14 mouse cellular contexts compared by ENCODE assay signal in genomic region chr14:31570131-31570951, GRCm38 (mm10). TPM values are rescaled to one million over a fixed set of nuclear protein-coding genes. Genes with fewer than 3 reads are reported as not detected.
DNase-seq lines count a peak whose midpoint lies in the region; ATAC-seq and TF ChIP-seq lines count a peak whose summit lies in the region.
"Had no signal": no experiment of that assay in that cellular context is flagged by ENCODE, and none has a peak within 500 bp of the region (broad histone marks: within the 10 kb centered on the region; RNA-seq: fewer than 3 reads in every experiment).

No protein-coding gene starts in this region.

- H3K36me3 ChIP-seq in G1E (replicated peaks), result no peaks in the 10 kb centered on the region
- no peaks in the 10 kb centered on the region for H3K36me3 ChIP-seq in liver, embryonic 15.5 days (replicated peaks)
- no peaks in the 10 kb centered on the region for H3K36me3 ChIP-seq in forebrain, postnatal 0 days (ENCODE audit: insufficient read depth)
- H3K36me3 ChIP-seq in midbrain, embryonic 10.5 days, result no peaks in the 10 kb centered on the region
- H3K36me3 ChIP-seq: forebrain, embryonic 12.5 days had no signal

- no peak overlapping the region for H3K9ac ChIP-seq in liver, embryonic 15.5 days
- no peak overlapping the region for H3K9ac ChIP-seq in forebrain, postnatal 0 days
- H3K9ac ChIP-seq: forebrain, embryonic 12.5 days had no signal

- WGBS in liver, embryonic 15.5 days (ENCODE audit: insufficient replicate concordance), result 12% methylated on average over 6 of the region's 6 CpGs
- WGBS in forebrain, postnatal 0 days, result 88% methylated on average over 6 of the region's 6 CpGs
- 86% methylated on average over 6 of the region's 6 CpGs for WGBS in midbrain, embryonic 10.5 days

- TF ChIP-seq CTCF in G1E (IDR thresholded peaks at IDR 0.05; ENCODE audit: low read depth, low read length), result no peak
- TF ChIP-seq CTCF in forebrain, postnatal 0 days (IDR thresholded peaks at IDR 0.05; ENCODE audit: low read depth), result no peak

- no peak overlapping the region for H3K4me3 ChIP-seq in G1E (ENCODE audit: low read depth, low read length)
- no peak overlapping the region for H3K4me3 ChIP-seq in liver, embryonic 15.5 days (replicated peaks)
- H3K4me3 ChIP-seq in forebrain, postnatal 0 days (ENCODE audit: low read depth, low read length), result no peak overlapping the region
- no peak overlapping the region for H3K4me3 ChIP-seq in midbrain, embryonic 10.5 days
- H3K4me3 ChIP-seq: forebrain, embryonic 12.5 days had no signal

- H3K27ac ChIP-seq in liver, embryonic 15.5 days (replicated peaks), result no peak overlapping the region
- H3K27ac ChIP-seq in forebrain, postnatal 0 days (ENCODE audit: low read depth, low read length), result no peak overlapping the region
- no peak overlapping the region for H3K27ac ChIP-seq in midbrain, embryonic 10.5 days (replicated peaks)
- H3K27ac ChIP-seq: forebrain, embryonic 12.5 days had no signal

- intact Hi-C loops in gastrocnemius, postnatal 36 days (cut with DNase I), result no loop called here

- H3K4me2 ChIP-seq in liver, embryonic 15.5 days, result 0 out of 2 replicates have a peak overlapping the region, but pooled peaks have one; percentile 15
- no peak overlapping the region for H3K4me2 ChIP-seq in forebrain, postnatal 0 days (ENCODE audit: low read depth)
- H3K4me2 ChIP-seq: forebrain, embryonic 12.5 days; midbrain, embryonic 11.5 days had no signal

- peak; percentile 18 for DNase-seq in G1E (ENCODE audit: low spot score)
- peak; percentile 51 for DNase-seq in c-Kit-positive CD71-positive TER-119-positive erythroid progenitor cells, embryonic 14.5 days (ENCODE audit: low spot score)
- peak; percentile 64 to 79 for DNase-seq in thymus, postnatal 10 days (ENCODE audit: low spot score in 2 of 2)
- no peak for DNase-seq in gastrocnemius, postnatal 10 days
- DNase-seq in forebrain, postnatal 0 days, result no peak
- no peak for DNase-seq in midbrain, embryonic 10.5 days (ENCODE audit: low spot score)
- DNase-seq in gastrocnemius, postnatal 36 days, result no peak
- DNase-seq: adrenal gland, postnatal 36 days; gastrocnemius, postnatal 25 days; kidney, postnatal 14 days had no signal

- no peaks in the 10 kb centered on the region for H3K9me3 ChIP-seq in G1E (replicated peaks)
- no peaks in the 10 kb centered on the region for H3K9me3 ChIP-seq in liver, embryonic 15.5 days (replicated peaks)
- no peaks in the 10 kb centered on the region for H3K9me3 ChIP-seq in forebrain, postnatal 0 days (ENCODE audit: low read length)
- H3K9me3 ChIP-seq in midbrain, embryonic 10.5 days (replicated peaks), result no peaks in the 10 kb centered on the region
- H3K9me3 ChIP-seq: forebrain, embryonic 12.5 days had no signal

- peaks cover 44% of the 10 kb centered on the region for H3K4me1 ChIP-seq in G1E (ENCODE audit: insufficient read depth, low read depth, low read length)
- peaks cover 25% of the 10 kb centered on the region for H3K4me1 ChIP-seq in liver, embryonic 15.5 days (replicated peaks)
- H3K4me1 ChIP-seq in forebrain, postnatal 0 days (ENCODE audit: insufficient read depth), result no peaks in the 10 kb centered on the region
- peaks cover 6% of the 10 kb centered on the region for H3K4me1 ChIP-seq in midbrain, embryonic 10.5 days

- H3K27me3 ChIP-seq in G1E (ENCODE audit: insufficient read depth, low read length), result peaks cover 10% of the 10 kb centered on the region
- H3K27me3 ChIP-seq in liver, embryonic 15.5 days, result no peaks in the 10 kb centered on the region
- no peaks in the 10 kb centered on the region for H3K27me3 ChIP-seq in forebrain, postnatal 0 days (ENCODE audit: insufficient read depth, low read length)
- H3K27me3 ChIP-seq in midbrain, embryonic 10.5 days (ENCODE audit: low read depth, poor library complexity, severe bottlenecking), result no peaks in the 10 kb centered on the region
- H3K27me3 ChIP-seq: forebrain, embryonic 12.5 days had no signal

- no peak for ATAC-seq in G1E (ENCODE audit: extremely low read depth, insufficient number of reproducible peaks, low FRiP score, poor library complexity, severe bottlenecking)
- ATAC-seq in liver, embryonic 15.5 days (ENCODE audit: insufficient read depth), result peak; percentile 46
- no peak for ATAC-seq in forebrain, postnatal 0 days
- ATAC-seq: intestine, postnatal 0 days had no signal

RNA-seq across cellular contexts. Expression of gene Colq, which starts 20.8 kb away (rescaled TPM):
- total RNA-seq in G1E (2014; fragmentation: Nextera tagmentation) (not detected in 2 replicates), G1E (2017) (0.06 and 0.44 TPM in 2 replicates)
- not detected in 2 replicates for polyA plus RNA-seq in G1E (2012)
- polyA plus RNA-seq in liver, embryonic 15.5 days (2015; fragmentation: Nextera tagmentation; extraction: Ambion mirVana), result 0.28 and 0.50 TPM in 2 replicates
- total RNA-seq in gastrocnemius, postnatal 10 days (2021), result 10 to 100 TPM in 1 of 2 experiments, 1 to 10 TPM in 1; 8.9 to 10.2 TPM
- 0.43 TPM in 1 of 2 replicates, not detected in the other for total RNA-seq in forebrain, postnatal 0 days (2014; rRNA removed)
- 0.13 TPM in 1 of 2 replicates, not detected in the other for polyA plus RNA-seq in forebrain, postnatal 0 days (2015; fragmentation: Nextera tagmentation; extraction: Ambion mirVana)
- 0.05 and 0.16 TPM in 2 replicates for polyA plus RNA-seq in midbrain, embryonic 10.5 days (2016; fragmentation: Nextera tagmentation; extraction: Ambion mirVana)
- 1 to 10 TPM; 7.5 to 8.6 TPM for total RNA-seq in gastrocnemius, postnatal 36 days (2021)
- total RNA-seq: adrenal gland, postnatal 36 days had no signal

Comparison
In these comparisons a context has a peak if more than half of its experiments do, and no peak if none do; other contexts are left out.
1. DNase-seq: peak in G1E (single experiment), c-Kit-positive CD71-positive TER-119-positive erythroid progenitor cells, embryonic 14.5 days (single experiment) and thymus, postnatal 10 days (2 of 2); none in gastrocnemius, postnatal 10 days (single experiment), forebrain, postnatal 0 days (single experiment), midbrain, embryonic 10.5 days (single experiment) and gastrocnemius, postnatal 36 days (0 of 2).